Comparison of ENCODE assay signal across 28 mouse cellular contexts in the genomic region with DNA sequence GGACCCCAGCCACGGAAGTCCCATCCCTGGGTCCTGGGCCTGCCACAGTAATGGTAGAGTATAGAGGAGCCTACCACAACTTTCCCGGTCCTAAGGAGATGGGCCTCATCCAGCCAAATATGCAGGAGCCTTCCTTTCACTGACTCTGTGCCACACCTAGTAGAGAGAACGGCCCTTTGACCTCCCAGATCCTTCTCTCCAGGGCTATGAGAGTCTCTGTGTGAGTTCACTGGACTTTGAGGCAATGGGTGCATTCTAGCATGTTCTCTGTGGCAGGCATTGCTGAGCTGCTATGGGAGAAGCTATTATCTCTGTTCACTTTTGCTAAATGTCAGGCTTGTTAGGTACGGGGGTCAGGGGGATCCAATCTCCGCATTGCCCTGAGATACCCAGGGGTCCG. TPM values are rescaled to one million over a fixed set of nuclear protein-coding genes. Genes with fewer than 3 reads are reported as not detected.
DNase-seq lines count a peak whose midpoint lies in the region; ATAC-seq and TF ChIP-seq lines count a peak whose summit lies in the region.
"Had no signal": no experiment of that assay in that cellular context is flagged by ENCODE, and none has a peak within 500 bp of the region (broad histone marks: within the 10 kb centered on the region; RNA-seq: fewer than 3 reads in every experiment).

No protein-coding gene starts in this region.

- TF ChIP-seq POLR2A in small intestine, adult 2 months (IDR thresholded peaks at IDR 0.05; ENCODE audit: low read depth, low read length), result no peak

- H3K27me3 ChIP-seq in intestine, embryonic 16.5 days (replicated peaks; ENCODE audit: control insufficient read depth, insufficient read depth, low read length), result no peaks in the 10 kb centered on the region
- no peaks in the 10 kb centered on the region for H3K27me3 ChIP-seq in intestine, postnatal 0 days (replicated peaks; ENCODE audit: control insufficient read depth, insufficient read depth, low read length)
- H3K27me3 ChIP-seq in small intestine, adult 2 months (ENCODE audit: control insufficient read depth, insufficient read depth, low read length), result no peaks in the 10 kb centered on the region
- H3K27me3 ChIP-seq: embryonic facial prominence, embryonic 12.5 days; embryonic facial prominence, embryonic 15.5 days; forebrain, embryonic 12.5 days had no signal

- H3K4me3 ChIP-seq in intestine, embryonic 16.5 days (ENCODE audit: low read length), result no peak overlapping the region
- no peak overlapping the region for H3K4me3 ChIP-seq in intestine, postnatal 0 days (ENCODE audit: low read depth, low read length)
- H3K4me3 ChIP-seq in small intestine, adult 2 months (ENCODE audit: low read depth, low read length), result no peak overlapping the region
- H3K4me3 ChIP-seq: embryonic facial prominence, embryonic 12.5 days; embryonic facial prominence, embryonic 15.5 days; forebrain, embryonic 12.5 days; heart, adult 2 months; heart, embryonic 10.5 days; heart, embryonic 13.5 days had no signal

- no peak overlapping the region for H3K4me2 ChIP-seq in intestine, embryonic 16.5 days (ENCODE audit: low read depth, low read length)
- H3K4me2 ChIP-seq in intestine, postnatal 0 days (replicated peaks; ENCODE audit: low read depth), result no peak overlapping the region
- H3K4me2 ChIP-seq: embryonic facial prominence, embryonic 12.5 days; embryonic facial prominence, embryonic 15.5 days; forebrain, embryonic 12.5 days; heart, embryonic 13.5 days; hindbrain, embryonic 14.5 days had no signal

- H3K36me3 ChIP-seq in intestine, embryonic 16.5 days (ENCODE audit: control insufficient read depth, insufficient read depth, low read length), result no peaks in the 10 kb centered on the region
- H3K36me3 ChIP-seq in intestine, postnatal 0 days (ENCODE audit: control insufficient read depth, insufficient read depth), result no peaks in the 10 kb centered on the region
- H3K36me3 ChIP-seq in small intestine, adult 2 months (ENCODE audit: control insufficient read depth, insufficient read depth, low read length), result no peaks in the 10 kb centered on the region
- H3K36me3 ChIP-seq: embryonic facial prominence, embryonic 12.5 days; embryonic facial prominence, embryonic 15.5 days; forebrain, embryonic 12.5 days; heart, embryonic 10.5 days; heart, embryonic 13.5 days had no signal

- 76% methylated on average over 6 of the region's 6 CpGs for WGBS in intestine, embryonic 16.5 days
- 74% methylated on average over 6 of the region's 6 CpGs for WGBS in intestine, postnatal 0 days
- 71% methylated on average over 6 of the region's 6 CpGs for WGBS in small intestine, adult 2 months

- peak; percentile 37 to 41 for DNase-seq in kidney, postnatal 36 days
- no peak for DNase-seq in kidney, postnatal 14 days
- no peak for DNase-seq in thymus, postnatal 0 days (ENCODE audit: low spot score)
- DNase-seq: adrenal gland, adult 2 months; adrenal gland, postnatal 14 days; cerebellum, adult 11 months; cerebellum, adult 9-11 months; cerebellum, postnatal 25 days; gastrocnemius, postnatal 10 days; gastrocnemius, postnatal 36 days; heart, adult 2 months; heart, postnatal 14 days; heart, postnatal 4 days had no signal

- no peak for TF ChIP-seq CTCF in intestine, postnatal 0 days (IDR thresholded peaks at IDR 0.05; ENCODE audit: low read depth)
- TF ChIP-seq CTCF in small intestine, adult 2 months (IDR thresholded peaks at IDR 0.05; ENCODE audit: extremely low read depth, insufficient read length, insufficient replicate concordance, low read depth, low read length), result no peak

- no peaks in the 10 kb centered on the region for H3K9me3 ChIP-seq in intestine, embryonic 16.5 days (ENCODE audit: control insufficient read depth, low read length)
- no peaks in the 10 kb centered on the region for H3K9me3 ChIP-seq in intestine, postnatal 0 days (ENCODE audit: control insufficient read depth)
- H3K9me3 ChIP-seq: embryonic facial prominence, embryonic 12.5 days; embryonic facial prominence, embryonic 15.5 days; forebrain, embryonic 12.5 days; heart, embryonic 10.5 days; heart, embryonic 13.5 days had no signal

- no peaks in the 10 kb centered on the region for H3K4me1 ChIP-seq in intestine, embryonic 16.5 days (ENCODE audit: control insufficient read depth, insufficient read depth, low read length)
- no peaks in the 10 kb centered on the region for H3K4me1 ChIP-seq in intestine, postnatal 0 days (replicated peaks; ENCODE audit: control insufficient read depth, insufficient read depth, low read length)
- peaks cover 9% of the 10 kb centered on the region for H3K4me1 ChIP-seq in small intestine, adult 2 months (ENCODE audit: control insufficient read depth, insufficient read depth, insufficient read length, low read length)
- H3K4me1 ChIP-seq: embryonic facial prominence, embryonic 12.5 days; embryonic facial prominence, embryonic 15.5 days; forebrain, embryonic 12.5 days; heart, embryonic 10.5 days; heart, embryonic 13.5 days had no signal

- no peak overlapping the region for H3K9ac ChIP-seq in intestine, embryonic 16.5 days (ENCODE audit: low read depth, low read length)
- H3K9ac ChIP-seq in intestine, postnatal 0 days (ENCODE audit: low read depth, low read length), result no peak overlapping the region
- H3K9ac ChIP-seq: embryonic facial prominence, embryonic 12.5 days; embryonic facial prominence, embryonic 15.5 days; forebrain, embryonic 12.5 days; heart, embryonic 13.5 days; hindbrain, embryonic 14.5 days had no signal

- peak; percentile 42; the same call in 1 of the 2 replicates for ATAC-seq in intestine, embryonic 16.5 days
- ATAC-seq in intestine, postnatal 0 days, result no peak
- ATAC-seq: CD4-positive, CD25-positive, alpha-beta regulatory T cell, adult 4 months; forebrain, embryonic 16.5 days had no signal

- H3K27ac ChIP-seq in intestine, embryonic 16.5 days (ENCODE audit: low read length), result no peak overlapping the region
- no peak overlapping the region for H3K27ac ChIP-seq in intestine, postnatal 0 days (ENCODE audit: low read depth, low read length)
- peak overlapping the region; percentile 58 for H3K27ac ChIP-seq in small intestine, adult 2 months (ENCODE audit: insufficient read depth, low read depth, low read length)
- H3K27ac ChIP-seq: embryonic facial prominence, embryonic 12.5 days; embryonic facial prominence, embryonic 15.5 days; forebrain, embryonic 12.5 days; heart, adult 2 months; heart, embryonic 10.5 days; heart, embryonic 13.5 days; hindbrain, embryonic 14.5 days had no signal

RNA-seq across cellular contexts. Expression of gene Il9, which starts 18.3 kb away (rescaled TPM):
- polyA plus RNA-seq in intestine, embryonic 16.5 days (2015; fragmentation: Nextera tagmentation; extraction: Ambion mirVana), result not detected in 2 replicates
- polyA plus RNA-seq in intestine, postnatal 0 days (2015; fragmentation: Nextera tagmentation; extraction: Ambion mirVana), result not detected in 2 replicates
- not detected in 2 replicates for polyA plus RNA-seq in small intestine, adult 2 months (2012; rRNA removed)
- polyA plus RNA-seq in thymus, postnatal 0 days (2015; fragmentation: Nextera tagmentation; extraction: Ambion mirVana), result 1.2 and 2.6 TPM in 2 replicates
- polyA plus RNA-seq: adrenal gland, adult 2 months; C2C12; CD4-positive, CD25-positive, alpha-beta regulatory T cell, adult 4 months; cerebellum, adult 2 months; embryonic facial prominence, embryonic 12.5 days; embryonic facial prominence, embryonic 15.5 days; forebrain, embryonic 12.5 days; forebrain, embryonic 16.5 days; heart, adult 2 months; heart, embryonic 10.5 days; heart, embryonic 13.5 days; heart, embryonic 16.5 days; hindbrain, embryonic 11.5 days; hindbrain, embryonic 14.5 days had no signal

RNA-seq across cellular contexts. Expression of gene Slc25a48, which starts 25.6 kb away (rescaled TPM):
- polyA plus RNA-seq in intestine, embryonic 16.5 days (2015; fragmentation: Nextera tagmentation; extraction: Ambion mirVana), result 0.06 TPM in 1 of 2 replicates, not detected in the other
- 0.03 TPM in 1 of 2 replicates, not detected in the other for polyA plus RNA-seq in intestine, postnatal 0 days (2015; fragmentation: Nextera tagmentation; extraction: Ambion mirVana)
- 0.25 and 0.43 TPM in 2 replicates for polyA plus RNA-seq in small intestine, adult 2 months (2012; rRNA removed)
- polyA plus RNA-seq in thymus, postnatal 0 days (2015; fragmentation: Nextera tagmentation; extraction: Ambion mirVana), result 0.12 and 0.14 TPM in 2 replicates
- polyA plus RNA-seq: CD4-positive, CD25-positive, alpha-beta regulatory T cell, adult 4 months; forebrain, embryonic 12.5 days; forebrain, embryonic 16.5 days; hindbrain, embryonic 14.5 days had no signal

RNA-seq across cellular contexts. Expression of gene Gm3045, which starts 37.4 kb away (rescaled TPM):
- polyA plus RNA-seq in intestine, embryonic 16.5 days (2015; fragmentation: Nextera tagmentation; extraction: Ambion mirVana), result not detected in 2 replicates
- polyA plus RNA-seq in intestine, postnatal 0 days (2015; fragmentation: Nextera tagmentation; extraction: Ambion mirVana), result not detected in 2 replicates
- polyA plus RNA-seq in small intestine, adult 2 months (2012; rRNA removed), result not detected in 2 replicates
- not detected in 2 replicates for polyA plus RNA-seq in thymus, postnatal 0 days (2015; fragmentation: Nextera tagmentation; extraction: Ambion mirVana)
- polyA plus RNA-seq: adrenal gland, adult 2 months; C2C12; CD4-positive, CD25-positive, alpha-beta regulatory T cell, adult 4 months; cerebellum, adult 2 months; embryonic facial prominence, embryonic 12.5 days; forebrain, embryonic 12.5 days; forebrain, embryonic 16.5 days; heart, adult 2 months; heart, embryonic 10.5 days; heart, embryonic 13.5 days; heart, embryonic 16.5 days; hindbrain, embryonic 11.5 days; hindbrain, embryonic 14.5 days had no signal

RNA-seq across cellular contexts. Expression of gene Fbxl21, which starts 58.5 kb away (rescaled TPM):
- polyA plus RNA-seq in intestine, embryonic 16.5 days (2015; fragmentation: Nextera tagmentation; extraction: Ambion mirVana), result 1.6 and 2.1 TPM in 2 replicates
- polyA plus RNA-seq in intestine, postnatal 0 days (2015; fragmentation: Nextera tagmentation; extraction: Ambion mirVana), result 3.7 and 4.0 TPM in 2 replicates
- polyA plus RNA-seq in small intestine, adult 2 months (2012; rRNA removed), result 0.60 and 2.2 TPM in 2 replicates
- 1.1 TPM in 2 replicates for polyA plus RNA-seq in thymus, postnatal 0 days (2015; fragmentation: Nextera tagmentation; extraction: Ambion mirVana)

Comparison
In these comparisons a context has a peak if more than half of its experiments do, and no peak if none do; other contexts are left out.
1. DNase-seq: peak in kidney, postnatal 36 days (2 of 2); none in kidney, postnatal 14 days (single experiment) and thymus, postnatal 0 days (single experiment).